Mouse (Mus musculus): ENCODE measurements around the gene Ppp2r3a.
A peak's percentile ranks its signal among the peaks of the same experiment; 100 is the strongest.

Ppp2r3a gene

GRCm38 (mm10) chr9:101143635-101144034 is 108.0 kb downstream of the Ppp2r3a start:
- peak; percentile 10 for DNase-seq

GRCm38 (mm10) chr9:101114182-101114884 is 137.3 kb downstream of the Ppp2r3a start:
- peak; percentile 38 for DNase-seq

GRCm38 (mm10) chr9:101113317-101113716 is 138.3 kb downstream of the Ppp2r3a start:
- no peak for DNase-seq

GRCm38 (mm10) chr9:101110013-101110412 is 141.6 kb downstream of the Ppp2r3a start:
- DNase-seq = peak; percentile 62

- no peak for DNase-seq
Measured at GRCm38 (mm10) chr9:101107386-101107785, 144.2 kb downstream of the Ppp2r3a start.

GRCm38 (mm10) chr9:101105735-101106134 is 145.9 kb downstream of the Ppp2r3a start:
- DNase-seq = no peak

GRCm38 (mm10) chr9:101104931-101105330 is 146.7 kb downstream of the Ppp2r3a start:
- no peak for DNase-seq

- DNase-seq = no peak
Measured at GRCm38 (mm10) chr9:101102288-101102687, 149.3 kb downstream of the Ppp2r3a start.

- no peak for DNase-seq
Measured at GRCm38 (mm10) chr9:101101547-101101946, 150.0 kb downstream of the Ppp2r3a start.

- no peak for DNase-seq
Measured at GRCm38 (mm10) chr9:101100163-101100562, 151.4 kb downstream of the Ppp2r3a start.

- DNase-seq = no peak
Measured at GRCm38 (mm10) chr9:101099445-101099844, 152.2 kb downstream of the Ppp2r3a start.

- no peak for DNase-seq
Measured at GRCm38 (mm10) chr9:101097542-101097941, 154.1 kb downstream of the Ppp2r3a start.

GRCm38 (mm10) chr9:101096461-101096860 is 155.1 kb downstream of the Ppp2r3a start:
- DNase-seq = no peak

- DNase-seq = no peak
Measured at GRCm38 (mm10) chr9:101095425-101095824, 156.2 kb downstream of the Ppp2r3a start.

- DNase-seq = no peak
Measured at GRCm38 (mm10) chr9:101083728-101084127, 167.9 kb downstream of the Ppp2r3a start.

- no peak for DNase-seq
Measured at GRCm38 (mm10) chr9:101080046-101080685, 171.4 kb downstream of the Ppp2r3a start.

GRCm38 (mm10) chr9:101078579-101078978 is 173.0 kb downstream of the Ppp2r3a start:
- DNase-seq = no peak

GRCm38 (mm10) chr9:101077486-101077885 is 174.1 kb downstream of the Ppp2r3a start:
- no peak for DNase-seq

GRCm38 (mm10) chr9:101076095-101076875 is 175.3 kb downstream of the Ppp2r3a start:
- peak; percentile 41 for DNase-seq

- DNase-seq = no peak
Measured at GRCm38 (mm10) chr9:101075694-101076093, 175.9 kb downstream of the Ppp2r3a start.

- DNase-seq = peak; percentile 39
Measured at GRCm38 (mm10) chr9:101075091-101075581, 176.5 kb downstream of the Ppp2r3a start.

- peak; percentile 85 for DNase-seq
Measured at GRCm38 (mm10) chr9:101074332-101075021, 177.1 kb downstream of the Ppp2r3a start.

- DNase-seq = no peak
Measured at GRCm38 (mm10) chr9:101073987-101074331, 177.6 kb downstream of the Ppp2r3a start, which contains the start of gene Msl2. TSS of gene Msl2 (plus strand) at chr9:101074101.

Measured in kidney, adult 9 months (tissue).